Mouse (Mus musculus): ENCODE measurements around the gene Amn1.

Amn1 gene

GRCm38 (mm10) chr6:149107615-149108014 lies 80.9 kb downstream of the Amn1 start:
- DNase-seq (ENCODE audit: low read depth, low spot score), result no peak
